Mouse (Mus musculus): ENCODE measurements around the gene Parp1. TPM values are rescaled to one million over a fixed set of nuclear protein-coding genes. Genes with fewer than 3 reads are reported as not detected.

Gene Parp1
- polyA plus RNA-seq (2015; fragmentation: Nextera tagmentation; extraction: Ambion mirVana) = 92.7 and 93.5 TPM in 2 replicates

- ATAC-seq (ENCODE audit: low FRiP score, low read depth) = peak; percentile 98
- Histone ChIP-seq H3K9me3 (no peaks in the 10 kb centered on the region), H3K27ac (replicated peaks) (peak within 1 kb of the TSS; percentile 89), H3K4me2 (peak within 1 kb of the TSS; percentile 87), H3K9ac (peak within 1 kb of the TSS; percentile 98), H3K4me1 (replicated peaks) (peaks cover 32% of the 10 kb centered on the region), H3K36me3 (peaks cover 5% of the 10 kb centered on the region), H3K4me3 (peak within 1 kb of the TSS; percentile 92), H3K27me3 (no peaks in the 10 kb centered on the region)
- under 1% methylated on average over 66 of the region's 67 CpGs for WGBS
Measured at GRCm38 (mm10) chr1:180568761-180569452, at the start of gene Parp1. Parp1 (plus strand) TSS chr1:180568924.

- Histone ChIP-seq H3K9ac (no peak overlapping the region), H3K9me3 (no peaks in the 10 kb centered on the region)
- no peak for ATAC-seq (ENCODE audit: low FRiP score, low read depth)
Measured at GRCm38 (mm10) chr1:180519520-180519919, 49.2 kb upstream of the Parp1 start.

GRCm38 (mm10) chr1:180520190-180520589 lies 48.5 kb upstream of the Parp1 start:
- H3K27ac ChIP-seq (replicated peaks) = no peak overlapping the region
- WGBS = 28% methylated on average over 7 of the region's 7 CpGs
- no peaks in the 10 kb centered on the region for H3K36me3 ChIP-seq
- no peaks in the 10 kb centered on the region for H3K27me3 ChIP-seq
- no peak overlapping the region; the same call in 1 of the 2 replicates for H3K4me2 ChIP-seq
- no peak for ATAC-seq (ENCODE audit: low FRiP score, low read depth)
- H3K9ac ChIP-seq = no peak overlapping the region
- H3K9me3 ChIP-seq = no peaks in the 10 kb centered on the region
- peaks cover 7% of the 10 kb centered on the region for H3K4me1 ChIP-seq (replicated peaks)
- H3K4me3 ChIP-seq = no peak overlapping the region

More at GRCm38 (mm10) chr1:180519520-180519919, 49.2 kb upstream of the Parp1 start:
- Histone ChIP-seq H3K4me1 (replicated peaks) (peaks cover 7% of the 10 kb centered on the region), H3K4me3 (no peak overlapping the region), H3K27ac (replicated peaks) (no peak overlapping the region), H3K27me3 (no peaks in the 10 kb centered on the region), H3K36me3 (no peaks in the 10 kb centered on the region), H3K4me2 (no peak overlapping the region)
- whole genome bisulfite sequencing = 92% methylated on average over 8 of the region's 8 CpGs

- Histone ChIP-seq H3K9ac (no peak overlapping the region), H3K36me3 (no peaks in the 10 kb centered on the region), H3K9me3 (no peaks in the 10 kb centered on the region), H3K4me3 (no peak overlapping the region), H3K4me1 (replicated peaks) (peaks cover 7% of the 10 kb centered on the region), H3K27ac (replicated peaks) (no peak overlapping the region), H3K4me2 (no peak overlapping the region), H3K27me3 (no peaks in the 10 kb centered on the region)
- WGBS = 86% methylated on average over 2 of the region's 2 CpGs
- no peak for ATAC-seq (ENCODE audit: low FRiP score, low read depth)
Measured at GRCm38 (mm10) chr1:180523320-180523719, 45.4 kb upstream of the Parp1 start.

- H3K27ac ChIP-seq (replicated peaks) = no peak overlapping the region
- H3K9me3 ChIP-seq = no peaks in the 10 kb centered on the region
- no peaks in the 10 kb centered on the region for H3K27me3 ChIP-seq
- no peak overlapping the region for H3K4me3 ChIP-seq
- H3K4me2 ChIP-seq = no peak overlapping the region
- whole genome bisulfite sequencing = 65% methylated on average over 1 of the region's 1 CpGs
- 0 out of 2 replicates have a peak, but pooled peaks cover 4% of the 10 kb centered on the region for H3K4me1 ChIP-seq (replicated peaks)
- H3K36me3 ChIP-seq = no peaks in the 10 kb centered on the region
- ATAC-seq (ENCODE audit: low FRiP score, low read depth) = no peak
- H3K9ac ChIP-seq = no peak overlapping the region
Measured at GRCm38 (mm10) chr1:180525301-180525700, 43.4 kb upstream of the Parp1 start.

DNA sequence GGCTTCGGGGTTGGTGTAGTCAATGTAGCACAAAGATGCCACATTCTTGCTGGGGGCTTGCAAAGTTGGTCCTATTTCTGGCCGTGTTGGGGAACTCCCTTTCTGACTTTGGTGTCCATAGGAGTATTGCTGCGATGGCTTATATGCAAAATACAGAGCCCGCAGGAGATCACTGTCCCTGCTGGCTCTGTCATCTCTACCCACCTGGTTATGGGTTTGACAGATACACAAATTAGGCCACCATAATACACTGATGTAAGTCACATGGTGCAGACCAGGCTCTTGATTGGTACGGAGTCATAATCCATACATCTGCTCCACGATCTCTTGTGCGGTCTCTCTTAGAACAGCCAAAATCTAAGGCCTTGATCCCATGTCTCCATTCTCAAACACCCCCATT lies 38.9 kb upstream of the Parp1 start:
- no peaks in the 10 kb centered on the region for H3K36me3 ChIP-seq
- no peak overlapping the region for H3K27ac ChIP-seq (replicated peaks)
- no peak overlapping the region for H3K4me3 ChIP-seq
- H3K9me3 ChIP-seq = no peaks in the 10 kb centered on the region; the same call in 1 of the 2 replicates
- H3K4me2 ChIP-seq = no peak overlapping the region
- WGBS = 88% methylated on average over 7 of the region's 7 CpGs
- H3K27me3 ChIP-seq = no peaks in the 10 kb centered on the region
- no peak overlapping the region for H3K9ac ChIP-seq
- 0 out of 2 replicates have a peak, but pooled peaks cover 4% of the 10 kb centered on the region for H3K4me1 ChIP-seq (replicated peaks)
- no peak for ATAC-seq (ENCODE audit: low FRiP score, low read depth)

DNA sequence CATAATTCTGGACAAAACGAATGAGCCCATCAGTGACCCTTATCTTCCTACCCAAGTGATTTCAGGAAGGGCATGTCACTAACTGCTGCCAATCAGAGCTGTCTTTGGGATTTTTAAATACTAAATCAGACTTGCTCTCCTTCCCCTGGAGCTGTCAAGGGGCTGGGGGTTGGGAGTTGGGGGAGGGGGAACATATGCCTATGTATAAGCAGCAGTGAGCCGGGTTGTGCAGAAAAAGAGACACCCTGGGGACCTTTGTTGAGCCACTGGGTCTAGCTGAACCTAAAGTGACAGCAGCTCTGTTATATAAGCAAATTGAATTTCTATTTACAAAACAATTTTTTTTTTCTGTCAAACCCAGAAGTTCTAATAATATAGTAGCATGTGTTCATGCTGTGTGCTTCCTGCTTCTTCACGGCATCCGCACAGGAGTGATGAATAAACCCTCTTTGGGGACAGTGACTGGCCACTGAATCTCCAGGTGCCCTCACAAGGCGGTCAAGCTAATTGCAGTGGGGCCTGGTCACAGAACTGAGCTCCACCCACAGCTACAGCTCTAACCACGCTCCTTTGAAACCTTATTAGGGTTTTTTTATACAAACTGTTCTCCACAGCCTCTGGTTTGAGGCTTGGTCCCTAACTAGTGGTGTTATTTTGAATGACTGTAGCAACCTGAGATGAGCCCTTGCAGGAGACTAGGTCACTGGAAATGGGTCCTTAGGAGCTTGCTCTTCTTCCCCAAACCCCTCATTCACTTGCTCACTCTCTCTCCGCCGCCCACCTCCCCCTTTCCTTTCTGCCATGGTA lies 38.1 kb upstream of the Parp1 start:
- Histone ChIP-seq H3K9ac (no peak overlapping the region), H3K36me3 (no peaks in the 10 kb centered on the region), H3K4me1 (replicated peaks) (0 out of 2 replicates have a peak, but pooled peaks cover 4% of the 10 kb centered on the region), H3K27me3 (no peaks in the 10 kb centered on the region), H3K27ac (replicated peaks) (no peak overlapping the region), H3K9me3 (no peaks in the 10 kb centered on the region; the same call in 1 of the 2 replicates), H3K4me2 (no peak overlapping the region), H3K4me3 (no peak overlapping the region)
- 58% methylated on average over 8 of the region's 8 CpGs for WGBS
- ATAC-seq (ENCODE audit: low FRiP score, low read depth) = no peak

GRCm38 (mm10) chr1:180532671-180533070 lies 36.1 kb upstream of the Parp1 start:
- no peaks in the 10 kb centered on the region; the same call in 1 of the 2 replicates for H3K9me3 ChIP-seq
- no peak overlapping the region for H3K4me2 ChIP-seq
- WGBS = 94% methylated on average over 11 of the region's 11 CpGs
- ATAC-seq (ENCODE audit: low FRiP score, low read depth) = no peak
- H3K36me3 ChIP-seq = no peaks in the 10 kb centered on the region
- H3K9ac ChIP-seq = no peak overlapping the region
- H3K4me3 ChIP-seq = no peak overlapping the region
- H3K27ac ChIP-seq (replicated peaks) = no peak overlapping the region
- H3K4me1 ChIP-seq (replicated peaks) = 0 out of 2 replicates have a peak, but pooled peaks cover 4% of the 10 kb centered on the region
- H3K27me3 ChIP-seq = no peaks in the 10 kb centered on the region

- ATAC-seq (ENCODE audit: low FRiP score, low read depth) = no peak
- Histone ChIP-seq H3K4me1 (replicated peaks) (peaks cover 8% of the 10 kb centered on the region), H3K9me3 (no peaks in the 10 kb centered on the region; the same call in 1 of the 2 replicates), H3K27ac (replicated peaks) (no peak overlapping the region), H3K4me3 (no peak overlapping the region), H3K4me2 (no peak overlapping the region), H3K27me3 (no peaks in the 10 kb centered on the region), H3K36me3 (no peaks in the 10 kb centered on the region), H3K9ac (no peak overlapping the region)
- 74% methylated on average over 5 of the region's 5 CpGs for WGBS
Measured at GRCm38 (mm10) chr1:180536719-180537118, 32.0 kb upstream of the Parp1 start.

DNA sequence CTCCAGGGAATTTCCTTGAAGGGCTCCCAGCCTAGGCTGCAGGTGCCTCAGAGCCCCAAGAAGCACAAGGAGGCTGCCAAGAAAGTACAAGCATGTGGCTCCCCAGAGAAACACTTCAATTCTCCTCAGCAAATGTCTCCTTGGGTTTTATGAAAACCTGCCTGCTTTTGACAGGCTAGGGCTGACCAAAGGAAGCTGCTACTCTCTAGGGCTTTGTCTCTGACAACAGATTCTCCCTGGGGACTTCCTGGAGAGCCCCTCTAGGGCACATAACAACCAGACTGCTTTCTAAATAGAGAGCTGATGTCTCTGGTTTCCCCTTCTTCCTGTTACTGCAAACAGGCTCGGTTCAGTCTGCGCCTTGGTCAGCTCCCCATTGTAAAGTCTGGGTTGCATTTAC lies 27.5 kb upstream of the Parp1 start:
- no peak for ATAC-seq (ENCODE audit: low FRiP score, low read depth)
- Histone ChIP-seq H3K4me3 (no peak overlapping the region), H3K4me2 (no peak overlapping the region), H3K36me3 (no peaks in the 10 kb centered on the region), H3K27ac (replicated peaks) (peak overlapping the region; percentile 56), H3K27me3 (no peaks in the 10 kb centered on the region), H3K4me1 (replicated peaks) (peaks cover 15% of the 10 kb centered on the region), H3K9me3 (no peaks in the 10 kb centered on the region), H3K9ac (no peak overlapping the region)
- 38% methylated on average over 2 of the region's 2 CpGs for WGBS

DNA sequence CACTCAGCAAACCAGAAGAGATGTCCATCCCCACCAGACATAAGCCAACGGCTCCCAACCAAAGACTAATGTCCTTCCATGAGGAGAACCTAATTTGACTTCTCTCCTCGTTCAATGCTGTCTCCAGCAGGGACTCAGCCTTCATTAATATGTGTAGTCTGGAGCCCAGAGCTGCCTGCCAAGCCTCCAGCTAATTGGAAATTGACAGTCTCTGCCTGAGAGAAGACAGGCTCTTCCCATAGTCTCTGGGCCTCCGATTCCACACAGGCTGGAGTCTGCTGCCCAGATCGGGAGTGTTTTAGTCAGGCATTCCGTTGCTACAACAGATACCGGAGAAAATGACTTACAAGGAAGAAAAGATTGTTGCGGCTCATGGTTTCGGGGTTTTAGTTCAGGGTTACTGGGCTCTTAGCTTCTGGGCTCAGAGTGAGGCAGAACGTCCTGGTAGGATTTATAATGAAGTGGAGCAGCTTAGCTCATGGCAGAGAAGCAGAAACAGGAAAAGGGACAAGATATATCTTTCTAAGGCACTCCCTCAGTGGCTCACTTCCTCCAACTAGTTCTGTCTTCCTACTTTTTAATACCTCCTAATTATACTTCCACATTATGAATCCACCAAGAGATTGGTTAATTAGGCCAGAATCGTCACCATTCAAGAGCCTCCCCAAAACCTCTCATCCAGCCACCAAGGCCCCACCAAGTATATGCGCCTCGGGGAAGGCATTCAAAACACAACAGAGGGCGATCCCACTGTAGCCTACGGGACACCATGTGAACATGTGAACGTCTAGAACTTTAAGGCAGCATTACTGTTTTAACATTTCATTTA lies 26.6 kb upstream of the Parp1 start:
- ATAC-seq (ENCODE audit: low FRiP score, low read depth) = peak; percentile 68; the same call in 1 of the 2 replicates
- no peak overlapping the region for H3K4me2 ChIP-seq
- no peaks in the 10 kb centered on the region for H3K36me3 ChIP-seq
- 63% methylated on average over 15 of the region's 15 CpGs for WGBS
- H3K9ac ChIP-seq = no peak overlapping the region
- H3K27ac ChIP-seq (replicated peaks) = peak overlapping the region; percentile 56
- H3K4me1 ChIP-seq (replicated peaks) = peaks cover 18% of the 10 kb centered on the region
- no peaks in the 10 kb centered on the region for H3K9me3 ChIP-seq
- no peak overlapping the region for H3K4me3 ChIP-seq
- no peaks in the 10 kb centered on the region for H3K27me3 ChIP-seq
